Mouse (Mus musculus): ENCODE data around the gene Clstn1.
A peak's percentile ranks its signal among the peaks of the same experiment; 100 is the strongest.

Gene Clstn1

GRCm38 (mm10) chr4:149634966-149635365 is 48.7 kb downstream of the Clstn1 start:
- DNase-seq (ENCODE audit: low spot score in 2 of 2): no peak

- DNase-seq (ENCODE audit: low spot score in 2 of 2): no peak
Measured at GRCm38 (mm10) chr4:149635915-149636415, 49.7 kb downstream of the Clstn1 start.

GRCm38 (mm10) chr4:149637942-149638341 is 51.7 kb downstream of the Clstn1 start:
- DNase-seq (ENCODE audit: low spot score in 2 of 2): no peak

GRCm38 (mm10) chr4:149640831-149641230 is 54.6 kb downstream of the Clstn1 start:
- DNase-seq (ENCODE audit: low spot score in 2 of 2): no peak

- DNase-seq (ENCODE audit: low spot score in 2 of 2): no peak
Measured at GRCm38 (mm10) chr4:149641400-149641799, 55.1 kb downstream of the Clstn1 start.

GRCm38 (mm10) chr4:149641956-149642355 is 55.7 kb downstream of the Clstn1 start:
- DNase-seq (ENCODE audit: low spot score in 2 of 2): no peak

- no peak for DNase-seq (ENCODE audit: low spot score in 2 of 2)
Measured at GRCm38 (mm10) chr4:149645761-149646160, 59.5 kb downstream of the Clstn1 start.

GRCm38 (mm10) chr4:149648031-149648805 is 62.0 kb downstream of the Clstn1 start:
- peak; percentile 42 to 48 for DNase-seq (ENCODE audit: low spot score in 2 of 2)

- DNase-seq (ENCODE audit: low spot score in 2 of 2): peak; percentile 63 to 68
Measured at GRCm38 (mm10) chr4:149650493-149651193, 64.4 kb downstream of the Clstn1 start.

GRCm38 (mm10) chr4:149654232-149654631 is 68.0 kb downstream of the Clstn1 start:
- DNase-seq (ENCODE audit: low spot score in 2 of 2): peak; percentile 50 to 61

GRCm38 (mm10) chr4:149657858-149658416 is 71.7 kb downstream of the Clstn1 start:
- peak; percentile 94 to 95 for DNase-seq (ENCODE audit: low spot score in 2 of 2)

- no peak for DNase-seq (ENCODE audit: low spot score in 2 of 2)
Measured at GRCm38 (mm10) chr4:149659495-149660116, 73.3 kb downstream of the Clstn1 start.

GRCm38 (mm10) chr4:149660598-149660997 is 74.3 kb downstream of the Clstn1 start:
- no peak for DNase-seq (ENCODE audit: low spot score in 2 of 2)

- no peak for DNase-seq (ENCODE audit: low spot score in 2 of 2)
Measured at GRCm38 (mm10) chr4:149661967-149662589, 75.8 kb downstream of the Clstn1 start.

- peak; percentile 52 to 60 for DNase-seq (ENCODE audit: low spot score in 2 of 2)
Measured at GRCm38 (mm10) chr4:149663849-149664503, 77.7 kb downstream of the Clstn1 start.

GRCm38 (mm10) chr4:149665016-149665691 is 78.9 kb downstream of the Clstn1 start:
- DNase-seq (ENCODE audit: low spot score in 2 of 2): peak; percentile 50 to 66

GRCm38 (mm10) chr4:149665692-149666090 is 79.4 kb downstream of the Clstn1 start:
- DNase-seq (ENCODE audit: low spot score in 2 of 2): no peak

GRCm38 (mm10) chr4:149671175-149671574 is 84.9 kb downstream of the Clstn1 start:
- DNase-seq (ENCODE audit: low spot score in 2 of 2): no peak

GRCm38 (mm10) chr4:149672747-149673146 is 86.5 kb downstream of the Clstn1 start:
- DNase-seq (ENCODE audit: low spot score in 2 of 2): no peak

- DNase-seq (ENCODE audit: low spot score in 2 of 2): no peak
Measured at GRCm38 (mm10) chr4:149674814-149675377, 88.6 kb downstream of the Clstn1 start.

Measured in natural killer cell, adult 2 months (primary cell).